12 mouse cellular contexts compared by ENCODE assay signal in genomic region chr19:55750465-55750864, GRCm38 (mm10). TPM values are rescaled to one million over a fixed set of nuclear protein-coding genes. Genes with fewer than 3 reads are reported as not detected.
DNase-seq lines count a peak whose midpoint lies in the region; ATAC-seq lines count a peak whose summit lies in the region.
"Had no signal": no experiment of that assay in that cellular context is flagged by ENCODE, and none has a peak within 500 bp of the region (broad histone marks: within the 10 kb centered on the region; RNA-seq: fewer than 3 reads in every experiment).

No protein-coding gene starts in this region.

- WGBS in forebrain, embryonic 10.5 days: 46% methylated on average over 7 of the region's 7 CpGs
- WGBS in forebrain, embryonic 11.5 days: 29% methylated on average over 7 of the region's 7 CpGs
- whole genome bisulfite sequencing in forebrain, embryonic 16.5 days: 11% methylated on average over 7 of the region's 7 CpGs
- WGBS in midbrain, embryonic 12.5 days: 38% methylated on average over 7 of the region's 7 CpGs

- H3K9me3 ChIP-seq in forebrain, embryonic 10.5 days: no peaks in the 10 kb centered on the region
- H3K9me3 ChIP-seq in forebrain, embryonic 11.5 days (ENCODE audit: control insufficient read depth, low read length): no peaks in the 10 kb centered on the region
- H3K9me3 ChIP-seq in forebrain, embryonic 16.5 days (ENCODE audit: control insufficient read depth, low read length): no peaks in the 10 kb centered on the region
- H3K9me3 ChIP-seq in midbrain, embryonic 12.5 days: no peaks in the 10 kb centered on the region

- H3K4me2 ChIP-seq in forebrain, embryonic 11.5 days (ENCODE audit: low read depth, low read length, severe bottlenecking): no peak overlapping the region; the same call in 1 of the 2 replicates
- peak overlapping the region; percentile 38 for H3K4me2 ChIP-seq in forebrain, embryonic 16.5 days (ENCODE audit: low read length)
- H3K4me2 ChIP-seq in midbrain, embryonic 12.5 days (replicated peaks): peak overlapping the region; percentile 86

- peaks cover 91% of the 10 kb centered on the region for H3K4me1 ChIP-seq in forebrain, embryonic 10.5 days
- peaks cover 50% of the 10 kb centered on the region for H3K4me1 ChIP-seq in forebrain, embryonic 11.5 days (replicated peaks; ENCODE audit: control insufficient read depth, insufficient read depth, low read length)
- H3K4me1 ChIP-seq in forebrain, embryonic 16.5 days (replicated peaks; ENCODE audit: control insufficient read depth, insufficient read depth, low read length): peaks cover 57% of the 10 kb centered on the region
- peaks cover 84% of the 10 kb centered on the region for H3K4me1 ChIP-seq in midbrain, embryonic 12.5 days

- peaks cover 18% of the 10 kb centered on the region; the same call in 1 of the 2 replicates for H3K27me3 ChIP-seq in forebrain, embryonic 10.5 days (ENCODE audit: poor library complexity, severe bottlenecking)
- no peaks in the 10 kb centered on the region for H3K27me3 ChIP-seq in forebrain, embryonic 11.5 days (ENCODE audit: control insufficient read depth, insufficient read depth, low read length)
- H3K27me3 ChIP-seq in forebrain, embryonic 16.5 days (replicated peaks; ENCODE audit: control insufficient read depth, insufficient read depth, low read length): no peaks in the 10 kb centered on the region
- no peaks in the 10 kb centered on the region for H3K27me3 ChIP-seq in midbrain, embryonic 12.5 days

- no peak overlapping the region; the same call in 1 of the 2 replicates for H3K9ac ChIP-seq in forebrain, embryonic 11.5 days (ENCODE audit: low read length)
- H3K9ac ChIP-seq in forebrain, embryonic 16.5 days (replicated peaks; ENCODE audit: low read depth, low read length): no peak overlapping the region
- H3K9ac ChIP-seq in midbrain, embryonic 12.5 days (replicated peaks): peak overlapping the region; percentile 41; the same call in 1 of the 2 replicates

- peak overlapping the region; percentile 72 for H3K27ac ChIP-seq in forebrain, embryonic 10.5 days
- H3K27ac ChIP-seq in forebrain, embryonic 11.5 days (ENCODE audit: low read depth, low read length): no peak overlapping the region
- H3K27ac ChIP-seq in forebrain, embryonic 16.5 days (ENCODE audit: low read length): no peak overlapping the region
- H3K27ac ChIP-seq in midbrain, embryonic 12.5 days (replicated peaks): peak overlapping the region; percentile 75

- ATAC-seq in forebrain, embryonic 11.5 days (replicated peaks; ENCODE audit: low FRiP score): no peak
- ATAC-seq in forebrain, embryonic 16.5 days: no peak
- no peak for ATAC-seq in midbrain, embryonic 12.5 days (ENCODE audit: low FRiP score, low read depth)

- DNase-seq in forebrain, embryonic 10.5 days (ENCODE audit: extremely low spot score, low spot score): no peak
- no peak for DNase-seq in forebrain, embryonic 11.5 days (ENCODE audit: low spot score)
- DNase-seq in brain, adult 2 months (ENCODE audit: low read depth, low spot score): peak; percentile 30
- no peak for DNase-seq in testis, postnatal 14 days (ENCODE audit: low spot score)
- DNase-seq in gastrocnemius, postnatal 36 days: no peak
- DNase-seq in MN1 (ENCODE audit: low spot score): no peak
- DNase-seq: kidney, adult 11 months; layer of hippocampus, adult 9-11 months; lung, postnatal 14 days; thymus, postnatal 14 days had no signal

- peak overlapping the region; percentile 14; the same call in 1 of the 2 replicates for H3K4me3 ChIP-seq in forebrain, embryonic 10.5 days
- no peak overlapping the region for H3K4me3 ChIP-seq in forebrain, embryonic 11.5 days (ENCODE audit: low read depth, low read length)
- H3K4me3 ChIP-seq in forebrain, embryonic 16.5 days (replicated peaks; ENCODE audit: low read length): peak overlapping the region; percentile 16; the same call in 1 of the 2 replicates
- H3K4me3 ChIP-seq in midbrain, embryonic 12.5 days: 0 out of 2 replicates have a peak overlapping the region, but pooled peaks have one; percentile 7

- peaks cover 19% of the 10 kb centered on the region for H3K36me3 ChIP-seq in forebrain, embryonic 10.5 days (replicated peaks)
- H3K36me3 ChIP-seq in forebrain, embryonic 11.5 days (ENCODE audit: control insufficient read depth, insufficient read depth, low read length): no peaks in the 10 kb centered on the region
- H3K36me3 ChIP-seq in forebrain, embryonic 16.5 days (ENCODE audit: control insufficient read depth, insufficient read depth): no peaks in the 10 kb centered on the region
- H3K36me3 ChIP-seq in midbrain, embryonic 12.5 days: 0 out of 2 replicates have a peak, but pooled peaks cover 5% of the 10 kb centered on the region

- intact Hi-C loops in gastrocnemius, postnatal 36 days (cut with DNase I): no loop called here

RNA-seq across cellular contexts. Expression of gene Tcf7l2, which starts 8.8 kb away (rescaled TPM):
- polyA plus RNA-seq in forebrain, embryonic 10.5 days (2016; fragmentation: Nextera tagmentation; extraction: Ambion mirVana): 96.2 and 105 TPM in 2 replicates
- polyA plus RNA-seq in forebrain, embryonic 11.5 days (2014; fragmentation: Nextera tagmentation; extraction: Ambion mirVana): 146 and 150 TPM in 2 replicates
- 26.5 and 58.7 TPM in 2 replicates for polyA plus RNA-seq in forebrain, embryonic 16.5 days (2015; fragmentation: Nextera tagmentation; extraction: Ambion mirVana)
- polyA plus RNA-seq in midbrain, embryonic 12.5 days (2016; fragmentation: Nextera tagmentation; extraction: Ambion mirVana): 343 and 552 TPM in 2 replicates
- 1 to 10 TPM; 6.6 to 9.7 TPM for total RNA-seq in gastrocnemius, postnatal 36 days (2021)

Comparison
In these comparisons a context has a peak if more than half of its experiments do, and no peak if none do; other contexts are left out.
1. H3K27ac ChIP-seq: peak in forebrain, embryonic 10.5 days (single experiment) and midbrain, embryonic 12.5 days (single experiment); none in forebrain, embryonic 11.5 days (single experiment) and forebrain, embryonic 16.5 days (single experiment).